Mouse (Mus musculus) liver, adult 2 months (tissue): Measurements from ENCODE around the gene Gcsam.

Experiments
- CTCF ChIP-seq: fragments of 200-500 bp; IDR thresholded peaks from 2 replicates; pipeline ENCODE4 v1.5.1; 2011; ENCODE audit warnings: low read depth, low read length, control low read depth
- POLR2A ChIP-seq: fragments of 200-500 bp; IDR thresholded peaks from 2 replicates; pipeline ENCODE4 v1.6.1; 2011; ENCODE audit warnings: low read length, control low read depth; ENCODE audit not compliant: insufficient read depth; ENCODE audit errors: extremely low read depth

DNA sequence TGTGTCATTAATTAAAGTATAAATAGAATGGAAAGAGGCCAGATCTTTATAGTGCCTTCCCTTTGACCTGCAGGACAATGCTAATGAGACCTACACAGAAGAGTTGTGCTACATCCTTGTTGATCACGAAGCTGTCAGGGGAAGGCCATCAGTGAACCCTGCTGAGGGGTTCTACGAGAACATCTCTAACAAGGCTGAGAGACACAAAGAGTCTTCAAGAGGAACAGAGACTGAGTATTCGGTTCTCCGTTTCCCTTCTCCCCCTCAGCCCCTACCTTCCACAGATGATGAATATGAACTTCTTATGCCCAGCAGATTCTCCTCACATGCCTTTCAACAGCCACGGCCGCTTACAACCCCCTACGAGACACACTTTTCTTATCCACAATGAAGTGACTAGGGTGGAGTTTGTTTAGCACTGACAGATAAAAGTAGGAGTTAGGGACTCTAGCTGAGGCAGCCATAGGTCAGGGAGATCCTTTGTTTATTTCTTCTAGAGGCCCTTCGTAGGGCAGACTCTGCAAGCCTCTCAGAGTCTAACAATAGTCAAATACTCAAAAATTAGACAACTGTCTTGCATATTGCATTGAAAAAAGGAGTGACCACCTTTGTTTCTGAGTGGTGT, 9.7 kb downstream of the Gcsam start:
- TF ChIP-seq CTCF (no peak), POLR2A (no peak)
